Mouse (Mus musculus): ENCODE measurements around the gene Tcte2.

The Tcte2 gene

GRCm38 (mm10) chr17:13722434-13722833, 39.2 kb downstream of the Tcte2 start:
- in situ Hi-C loops (cut with MboI, MseI) = loop anchor here (10.0 to 25.0 kb wide), 2 partner anchors 128 to 490 kb away; partner anchors contain the start of gene Dact2

GRCm38 (mm10) chr17:13721372-13721771, 40.3 kb downstream of the Tcte2 start:
- in situ Hi-C loops (cut with MboI, MseI) = loop anchor here (10.0 to 25.0 kb wide), 2 partner anchors 127 to 491 kb away; partner anchors contain the start of gene Dact2

GRCm38 (mm10) chr17:13720187-13720586, 41.4 kb downstream of the Tcte2 start:
- in situ Hi-C loops (cut with MboI, MseI) = loop anchor here (10.0 to 25.0 kb wide), 2 partner anchors 125 to 492 kb away; partner anchors contain the start of gene Dact2

- in situ Hi-C loops (cut with MboI, MseI) = loop anchor here (25.0 kb wide), 1 partner anchor 495 kb away; the partner anchor contains the start of gene Dact2
Measured at GRCm38 (mm10) chr17:13717428-13717827, 44.2 kb downstream of the Tcte2 start.

GRCm38 (mm10) chr17:13716336-13716735, 45.3 kb downstream of the Tcte2 start:
- in situ Hi-C loops (cut with MboI, MseI) = loop anchor here (25.0 kb wide), 1 partner anchor 496 kb away; the partner anchor contains the start of gene Dact2

DNA sequence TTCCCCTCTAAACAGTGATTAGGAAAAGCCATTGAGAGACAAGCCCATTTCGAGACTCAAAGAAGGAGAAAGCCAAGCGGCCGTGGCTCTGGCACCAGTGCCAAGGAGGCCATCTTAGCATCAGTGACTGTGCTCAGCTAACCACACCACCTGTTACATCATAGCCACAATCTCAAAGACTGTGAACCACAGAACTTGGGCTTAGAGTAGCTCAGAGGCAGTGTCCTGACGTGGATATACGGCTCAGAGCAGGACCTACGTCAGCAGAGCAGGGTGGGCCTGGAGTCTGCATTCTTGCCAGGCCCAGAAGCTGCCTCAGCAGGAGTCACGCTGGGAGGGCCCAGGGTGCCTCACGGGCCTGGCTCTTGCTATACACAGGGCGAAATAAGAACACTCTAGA, 46.1 kb downstream of the Tcte2 start:
- in situ Hi-C loops (cut with MboI, MseI) = loop anchor here (25.0 kb wide), 1 partner anchor 497 kb away; the partner anchor contains the start of gene Dact2

- in situ Hi-C loops (cut with MboI, MseI) = loop anchor here (25.0 kb wide), 1 partner anchor 498 kb away; the partner anchor contains the start of gene Dact2
Measured at GRCm38 (mm10) chr17:13714654-13715053, 47.0 kb downstream of the Tcte2 start.

GRCm38 (mm10) chr17:13714128-13714527, 47.5 kb downstream of the Tcte2 start:
- in situ Hi-C loops (cut with MboI, MseI) = loop anchor here (25.0 kb wide), 1 partner anchor 498 kb away; the partner anchor contains the start of gene Dact2

GRCm38 (mm10) chr17:13712518-13712917, 49.1 kb downstream of the Tcte2 start:
- in situ Hi-C loops (cut with MboI, MseI) = loop anchor here (25.0 kb wide), 1 partner anchor 500 kb away; the partner anchor contains the start of gene Dact2

DNA sequence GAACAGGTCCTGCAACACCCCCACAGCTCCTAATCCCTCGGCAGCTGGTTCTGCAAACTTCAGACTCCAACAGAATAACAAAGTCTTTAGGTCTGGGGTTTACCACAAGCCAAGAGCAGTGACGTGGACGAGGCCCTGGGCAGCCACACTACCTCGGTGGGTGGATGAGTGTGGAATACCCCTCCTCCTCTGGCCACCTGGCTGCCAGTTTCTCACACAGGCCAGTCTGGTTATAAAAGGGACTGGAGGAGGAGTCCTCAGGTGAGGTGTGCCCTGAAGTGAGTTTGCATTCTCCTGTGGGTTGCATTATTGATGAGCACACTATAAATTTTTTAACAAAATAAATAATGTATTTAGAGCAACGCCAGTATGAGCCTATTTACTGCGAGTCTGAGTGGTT, 49.5 kb downstream of the Tcte2 start:
- in situ Hi-C loops (cut with MboI, MseI) = loop anchor here (25.0 kb wide), 1 partner anchor 500 kb away; the partner anchor contains the start of gene Dact2

GRCm38 (mm10) chr17:13711173-13711572, 50.5 kb downstream of the Tcte2 start:
- in situ Hi-C loops (cut with MboI, MseI) = loop anchor here (25.0 kb wide), 1 partner anchor 501 kb away; the partner anchor contains the start of gene Dact2

DNA sequence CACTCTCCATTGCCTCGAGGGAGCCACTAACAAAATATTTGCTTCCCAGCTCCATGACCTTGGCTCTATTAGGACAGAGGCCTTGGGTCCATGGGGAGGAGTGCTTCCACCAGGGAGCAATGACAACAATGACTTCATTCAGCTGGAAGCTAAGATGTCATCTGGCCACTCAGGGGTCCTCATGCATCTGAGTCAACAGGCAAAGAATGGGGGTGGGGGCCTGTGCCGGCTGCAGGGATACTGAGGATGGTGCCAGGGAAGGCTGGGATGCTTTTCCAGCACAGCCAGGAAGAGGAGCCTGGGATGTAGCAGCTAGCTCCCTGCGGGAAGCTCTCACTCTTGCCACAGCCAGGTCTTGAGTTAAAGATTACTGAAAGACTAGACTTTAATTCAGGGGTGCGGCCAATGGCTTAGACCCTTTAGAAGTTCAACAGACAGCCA, 56.1 kb downstream of the Tcte2 start:
- in situ Hi-C loops (cut with MboI, MseI) = loop anchor here (25.0 kb wide), 1 partner anchor 507 kb away; the partner anchor contains the start of gene Dact2

DNA sequence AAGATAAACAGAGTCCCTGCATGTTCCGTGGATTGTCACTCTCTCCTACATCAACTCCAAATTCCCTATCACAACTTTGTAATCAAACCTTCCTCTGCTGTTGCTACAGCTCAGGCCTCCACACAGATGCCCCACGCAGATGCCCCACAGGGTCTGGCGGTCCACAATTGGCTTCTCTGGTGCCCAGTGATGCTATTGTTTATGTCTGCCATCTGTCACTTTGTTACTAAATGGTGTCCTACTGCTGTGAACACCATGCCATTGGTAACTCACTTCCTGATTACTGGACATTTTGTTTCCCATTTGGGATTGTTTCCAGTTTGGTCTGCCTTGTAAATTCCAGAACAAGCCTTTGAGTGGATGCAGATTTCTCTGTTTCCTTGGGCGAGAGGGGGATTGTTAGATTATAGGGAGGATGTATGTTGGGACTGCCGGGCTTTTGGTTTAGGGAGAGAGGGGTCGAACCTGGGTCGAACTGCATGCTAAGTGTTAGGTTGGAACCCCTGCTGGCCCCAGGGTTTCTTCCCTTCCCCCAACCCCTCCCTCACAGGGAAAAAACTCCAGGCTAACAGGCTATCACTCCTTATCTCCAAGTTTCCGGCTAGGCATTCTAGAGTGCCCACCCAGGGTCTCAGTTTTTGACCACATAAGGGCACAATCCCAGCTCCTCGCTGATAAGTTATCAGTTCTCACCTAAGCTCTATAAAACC, 57.9 kb downstream of the Tcte2 start:
- in situ Hi-C loops (cut with MboI, MseI) = loop anchor here (25.0 kb wide), 1 partner anchor 509 kb away; the partner anchor contains the start of gene Dact2

DNA sequence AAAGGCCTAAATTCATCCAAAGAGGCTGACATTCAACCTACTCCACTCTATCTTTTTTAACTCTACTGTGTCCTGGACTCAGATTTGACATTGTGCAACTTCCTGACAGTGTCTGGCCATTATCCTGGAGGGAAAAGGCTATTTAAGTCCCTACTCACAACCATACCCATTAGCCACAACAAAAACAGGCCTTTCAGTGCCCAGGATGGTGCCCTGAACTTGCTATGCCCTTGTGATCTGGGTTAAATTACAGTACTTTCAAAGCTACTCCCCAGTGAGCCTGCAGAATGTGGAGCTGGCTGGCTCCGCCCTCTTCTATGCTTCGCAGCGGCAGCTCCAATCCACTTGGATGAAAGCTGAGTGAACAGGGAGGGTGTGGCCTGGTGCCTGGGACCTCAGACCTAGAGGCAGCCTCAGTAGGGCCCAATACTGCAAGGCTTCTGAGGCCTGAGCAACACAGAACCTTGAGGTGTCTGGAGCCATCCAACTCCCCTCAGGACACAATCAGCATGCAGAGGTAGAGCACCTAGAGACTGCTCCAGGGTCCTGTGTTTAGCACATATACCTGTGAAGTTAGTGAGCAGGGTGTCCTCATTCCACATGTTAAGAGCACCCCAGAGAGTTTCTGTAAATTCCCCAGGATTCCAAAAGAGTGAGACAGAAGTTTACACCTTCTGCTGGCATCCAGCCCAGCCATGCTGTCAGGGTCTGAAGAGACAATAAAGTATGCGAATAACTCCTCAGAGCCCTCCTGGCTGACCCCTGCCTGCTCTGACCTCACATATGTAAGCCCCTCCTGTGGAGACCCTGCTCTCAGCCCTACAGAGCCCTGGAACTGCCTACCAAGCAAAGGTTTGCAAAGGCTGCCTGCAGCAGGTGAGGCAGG, 61.3 kb downstream of the Tcte2 start:
- in situ Hi-C loops (cut with MboI, MseI) = loop anchor here (25.0 kb wide), 1 partner anchor 512 kb away; the partner anchor contains the start of gene Dact2

DNA sequence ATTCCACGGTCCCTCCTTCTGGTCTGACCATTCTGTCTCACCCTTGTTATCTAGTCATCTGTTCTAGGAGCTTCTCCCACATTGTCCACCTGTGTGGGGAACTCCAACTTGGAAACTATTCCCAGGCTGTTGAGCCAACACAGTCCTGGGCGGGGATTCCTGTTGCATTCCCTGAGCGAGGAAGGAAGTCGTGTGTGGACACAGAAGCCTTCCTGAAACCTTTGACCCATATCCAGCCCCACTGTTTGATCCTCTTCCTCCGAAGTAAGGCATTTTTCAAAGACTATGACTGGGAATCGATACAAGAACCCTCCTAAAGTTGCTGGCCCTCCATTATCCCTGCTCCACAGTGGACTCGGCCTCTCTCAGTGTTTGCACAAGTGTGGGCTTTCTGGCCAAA, 61.9 kb downstream of the Tcte2 start:
- in situ Hi-C loops (cut with MboI, MseI) = loop anchor here (25.0 kb wide), 2 partner anchors 513 to 812 kb away; partner anchors contain the start of genes Dact2 and Mrgprh

DNA sequence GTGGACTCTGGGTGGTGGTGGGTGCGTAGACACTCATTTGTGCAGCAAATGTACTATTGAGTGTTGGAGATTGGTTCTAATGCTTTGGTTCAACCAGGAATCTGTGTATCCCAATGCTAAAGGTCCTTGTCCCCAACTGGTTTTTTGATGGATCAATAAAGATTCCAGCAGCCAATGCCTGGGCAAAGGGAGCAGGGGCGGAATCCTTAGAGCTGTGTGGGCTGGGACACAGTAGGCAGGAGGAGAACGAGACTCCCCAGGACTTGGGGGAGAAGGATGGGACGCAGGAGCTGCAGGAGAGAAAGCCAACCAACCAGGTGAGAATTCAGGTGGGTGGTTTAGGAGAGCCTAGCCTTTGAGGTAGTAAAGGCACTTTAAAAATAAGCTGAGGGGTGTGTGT, 63.4 kb downstream of the Tcte2 start:
- in situ Hi-C loops (cut with MboI, MseI) = loop anchor here (25.0 kb wide), 1 partner anchor 811 kb away; the partner anchor contains the start of gene Mrgprh

GRCm38 (mm10) chr17:13697646-13698045, 64.0 kb downstream of the Tcte2 start:
- in situ Hi-C loops (cut with MboI, MseI) = loop anchor here (25.0 kb wide), 1 partner anchor 810 kb away; the partner anchor contains the start of gene Mrgprh

- in situ Hi-C loops (cut with MboI, MseI) = loop anchor here (25.0 kb wide), 1 partner anchor 809 kb away; the partner anchor contains the start of gene Mrgprh
Measured at GRCm38 (mm10) chr17:13695881-13696280, 65.7 kb downstream of the Tcte2 start.

- in situ Hi-C loops (cut with MboI, MseI) = loop anchor here (25.0 kb wide), 1 partner anchor 808 kb away; the partner anchor contains the start of gene Mrgprh
Measured at GRCm38 (mm10) chr17:13695211-13695610, 66.4 kb downstream of the Tcte2 start.

GRCm38 (mm10) chr17:13694181-13694580, 67.4 kb downstream of the Tcte2 start:
- in situ Hi-C loops (cut with MboI, MseI) = loop anchor here (25.0 kb wide), 1 partner anchor 807 kb away; the partner anchor contains the start of gene Mrgprh

- in situ Hi-C loops (cut with MboI, MseI) = loop anchor here (5.0 to 25.0 kb wide), 3 partner anchors 60 to 800 kb away; partner anchors contain the start of gene Mrgprh
Measured at GRCm38 (mm10) chr17:13687656-13688055, 74.0 kb downstream of the Tcte2 start.

Data from T-helper 1 cell (primary cell).